Mouse (Mus musculus) C2C12 (cell line): ENCODE measurements at regions not wholly inside any gene's neighbourhood (a gene's known extent, or its start where the extent isn't known, plus 50 kb on each side); places are given as distances from the start of the nearest gene placed in this dataset.

ENCODE experiments used
- H3K27me3 ChIP-seq: one replicate; pipeline ENCODE4 v1.6.1; 2011; ENCODE audit not compliant: control insufficient read depth, insufficient read depth, insufficient read length
- H3K36me3 ChIP-seq: one replicate; pipeline ENCODE4 v1.6.1; 2011; ENCODE audit not compliant: control insufficient read depth, insufficient read depth
- H3K4me3 ChIP-seq: one replicate; pipeline ENCODE4 v1.5.1; 2011; ENCODE audit warnings: mild to moderate bottlenecking, control low read depth; ENCODE audit not compliant: poor library complexity, insufficient read depth, severe bottlenecking
- H3K79me2 ChIP-seq: one replicate; pipeline ENCODE4 v1.6.1; 2011; ENCODE audit not compliant: control insufficient read depth, insufficient read depth
- H3K79me3 ChIP-seq: one replicate; pipeline ENCODE4 v1.6.1; 2011; ENCODE audit warnings: low read depth, control low read depth
- H3ac ChIP-seq: one replicate; pipeline ENCODE3; 2011; ENCODE audit warnings: low read depth; ENCODE audit not compliant: control insufficient read depth, insufficient read length
- CEBPB ChIP-seq: IDR thresholded peaks from one replicate; pipeline ENCODE4 v1.6.1; 2011; ENCODE audit warnings: low read depth, mild to moderate bottlenecking, control low read depth, moderate library complexity
- CTCF ChIP-seq: IDR thresholded peaks from one replicate; pipeline ENCODE4 v1.5.1; 2011; ENCODE audit not compliant: control insufficient read depth, insufficient read depth, insufficient read length
- FOSL1 ChIP-seq: IDR thresholded peaks from one replicate; pipeline ENCODE4 v1.8.0; 2011; ENCODE audit warnings: mild to moderate bottlenecking, low read length; ENCODE audit not compliant: poor library complexity, insufficient read depth, severe bottlenecking
- MAX ChIP-seq: IDR thresholded peaks from one replicate; pipeline ENCODE4 v1.6.1; 2011; ENCODE audit warnings: mild to moderate bottlenecking, control low read depth
- MYOD1 ChIP-seq: IDR thresholded peaks from one replicate; pipeline ENCODE4 v1.6.1; 2011; ENCODE audit warnings: low read depth; ENCODE audit not compliant: control insufficient read depth, insufficient read length
- MYOG ChIP-seq: IDR thresholded peaks from one replicate; pipeline ENCODE4 v1.6.1; 2011; ENCODE audit not compliant: control insufficient read depth, insufficient read length; ENCODE audit errors: extremely low read depth
- USF1 ChIP-seq: IDR thresholded peaks from one replicate; pipeline ENCODE4 v1.6.1; 2011; ENCODE audit warnings: low read depth, mild to moderate bottlenecking, control low read depth, moderate library complexity

GRCm38 (mm10) chr17:4424451-4425168 lies 569.5 kb upstream of the Arid1b start:
- no peak overlapping the region for H3K4me3 ChIP-seq
- TF ChIP-seq USF1 = no peak
- H3ac ChIP-seq = no peak overlapping the region
- H3K79me3 ChIP-seq = no peaks in the 10 kb centered on the region
- no peaks in the 10 kb centered on the region for H3K27me3 ChIP-seq
- H3K36me3 ChIP-seq = no peaks in the 10 kb centered on the region
- H3K79me2 ChIP-seq = no peaks in the 10 kb centered on the region

GRCm38 (mm10) chr17:4425342-4425741 lies 568.8 kb upstream of the Arid1b start:
- TF ChIP-seq CEBPB (no peak), USF1 (no peak), CTCF (no peak), MAX (no peak), MYOD1 (no peak), MYOG (no peak), FOSL1 (no peak)
- Histone ChIP-seq H3K4me3 (no peak overlapping the region), H3K79me3 (no peaks in the 10 kb centered on the region), H3K79me2 (no peaks in the 10 kb centered on the region), H3K36me3 (no peaks in the 10 kb centered on the region), H3K27me3 (no peaks in the 10 kb centered on the region), H3ac (no peak overlapping the region)

- TF ChIP-seq MAX (no peak), USF1 (no peak), CEBPB (no peak), MYOG (no peak), CTCF (no peak), MYOD1 (no peak), FOSL1 (no peak)
- Histone ChIP-seq H3K79me2 (no peaks in the 10 kb centered on the region), H3ac (no peak overlapping the region), H3K36me3 (no peaks in the 10 kb centered on the region), H3K4me3 (no peak overlapping the region), H3K27me3 (no peaks in the 10 kb centered on the region), H3K79me3 (no peaks in the 10 kb centered on the region)
Observed at GRCm38 (mm10) chr17:4429036-4429435, 565.1 kb upstream of the Arid1b start.

- H3K79me3 ChIP-seq = no peaks in the 10 kb centered on the region
- no peak overlapping the region for H3ac ChIP-seq
- H3K79me2 ChIP-seq = no peaks in the 10 kb centered on the region
- H3K27me3 ChIP-seq = no peaks in the 10 kb centered on the region
- H3K36me3 ChIP-seq = no peaks in the 10 kb centered on the region
- H3K4me3 ChIP-seq = no peak overlapping the region
- TF ChIP-seq CEBPB = no peak
- no peak for TF ChIP-seq CTCF
- TF ChIP-seq MYOD1 = no peak
- no peak for TF ChIP-seq MAX
- TF ChIP-seq MYOG = no peak
- no peak for TF ChIP-seq FOSL1
- no peak for TF ChIP-seq USF1
Observed at GRCm38 (mm10) chr17:4445606-4446005, 548.5 kb upstream of the Arid1b start.

GRCm38 (mm10) chr17:4457491-4457890 lies 536.6 kb upstream of the Arid1b start:
- Histone ChIP-seq H3ac (no peak overlapping the region), H3K4me3 (no peak overlapping the region), H3K36me3 (no peaks in the 10 kb centered on the region), H3K27me3 (no peaks in the 10 kb centered on the region), H3K79me2 (no peaks in the 10 kb centered on the region), H3K79me3 (no peaks in the 10 kb centered on the region)
- TF ChIP-seq USF1 = no peak
- TF ChIP-seq MYOD1 = no peak
- no peak for TF ChIP-seq MAX

- no peaks in the 10 kb centered on the region for H3K79me2 ChIP-seq
- H3K36me3 ChIP-seq = no peaks in the 10 kb centered on the region
- no peak overlapping the region for H3ac ChIP-seq
- no peaks in the 10 kb centered on the region for H3K27me3 ChIP-seq
- H3K4me3 ChIP-seq = no peak overlapping the region
- no peak for TF ChIP-seq MYOD1
- H3K79me3 ChIP-seq = no peaks in the 10 kb centered on the region
Observed at GRCm38 (mm10) chr17:4461541-4461940, 532.6 kb upstream of the Arid1b start.
